12 mouse cellular contexts compared by ENCODE assay signal in the genomic region with DNA sequence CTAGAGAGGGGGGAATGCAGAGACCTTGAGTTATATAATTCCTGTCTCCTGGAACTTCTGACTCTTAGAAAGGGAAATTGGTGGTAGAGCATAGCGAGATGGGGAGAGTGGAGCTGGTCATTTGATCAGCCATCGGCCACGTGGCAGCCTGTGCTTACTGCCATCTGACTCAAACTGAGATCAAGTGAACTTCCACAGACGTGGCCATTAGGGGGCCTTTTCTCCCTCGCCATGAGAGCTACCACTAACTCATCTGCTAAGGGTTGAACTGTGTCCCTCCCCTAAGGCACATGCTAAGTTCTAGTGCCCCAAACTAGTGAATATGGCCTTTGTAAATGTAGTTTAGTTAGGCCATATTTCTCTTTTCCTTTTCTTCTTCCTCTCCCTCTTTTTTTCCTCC.
DNase-seq lines count a peak whose midpoint lies in the region; ATAC-seq and TF ChIP-seq lines count a peak whose summit lies in the region.
"Had no signal": no experiment of that assay in that cellular context is flagged by ENCODE, and none has a peak within 500 bp of the region (broad histone marks: within the 10 kb centered on the region; RNA-seq: fewer than 3 reads in every experiment).

No protein-coding gene starts in this region.

- in situ Hi-C loops in CH12.LX (cut with MboI; ENCODE audit: low pct_ligation_motif_present, low pct_unique_long_range_greater_than_20kb, low sequenced_read_pairs), result no loop called here

- no peaks in the 10 kb centered on the region for H3K79me2 ChIP-seq in CH12.LX (replicated peaks; ENCODE audit: control insufficient read depth, extremely low read depth, insufficient read depth, poor library complexity, severe bottlenecking)

- no peak for DNase-seq in gastrocnemius, adult 2 months
- no peak for DNase-seq in gastrocnemius, postnatal 25 days
- peak; percentile 42 for DNase-seq in lung, embryonic 14.5 days
- DNase-seq in lung, adult 18-20 months, result no peak
- no peak for DNase-seq in CH12.LX (ENCODE audit: extremely low read depth)
- peak; percentile 40 for DNase-seq in embryo, embryonic 11 days
- no peak for DNase-seq in thymus, postnatal 4 days
- DNase-seq: cerebellum, adult 18-20 months; right cerebral cortex, postnatal 25 days had no signal

- no peaks in the 10 kb centered on the region for H3K27me3 ChIP-seq in lung, embryonic 14.5 days (ENCODE audit: insufficient read depth, low read length)
- no peaks in the 10 kb centered on the region for H3K27me3 ChIP-seq in CH12.LX (replicated peaks)
- H3K27me3 ChIP-seq: lung, embryonic 15.5 days had no signal

- no peak for ATAC-seq in lung, embryonic 14.5 days (ENCODE audit: insufficient read depth)
- ATAC-seq: inflammation-experienced regulatory T-cells, adult 6 months had no signal

- no peak for TF ChIP-seq POLR2A in CH12.LX (IDR thresholded peaks at IDR 0.05; ENCODE audit: low read depth, low read length)

- H3K9me3 ChIP-seq in lung, embryonic 14.5 days (ENCODE audit: low read depth, low read length), result no peaks in the 10 kb centered on the region
- peaks cover 20% of the 10 kb centered on the region for H3K9me3 ChIP-seq in CH12.LX (replicated peaks; ENCODE audit: low read length)
- H3K9me3 ChIP-seq: lung, embryonic 15.5 days; midbrain, embryonic 10.5 days had no signal

- H3K36me3 ChIP-seq in lung, embryonic 14.5 days (ENCODE audit: insufficient read depth), result no peaks in the 10 kb centered on the region
- no peaks in the 10 kb centered on the region for H3K36me3 ChIP-seq in CH12.LX (replicated peaks in 1 of 2; ENCODE audit: control insufficient read depth in 1 of 2, insufficient read depth in 1 of 2, low read length in 1 of 2)
- H3K36me3 ChIP-seq: lung, embryonic 15.5 days; midbrain, embryonic 10.5 days had no signal

- no peak overlapping the region for H3K9ac ChIP-seq in lung, embryonic 14.5 days
- H3K9ac ChIP-seq in CH12.LX (ENCODE audit: insufficient read depth, low read depth), result no peak overlapping the region
- H3K9ac ChIP-seq: lung, embryonic 15.5 days had no signal

- H3K4me3 ChIP-seq in gastrocnemius, adult 2 months, result no peak overlapping the region
- H3K4me3 ChIP-seq in lung, embryonic 14.5 days (ENCODE audit: low read depth, low read length), result no peak overlapping the region
- H3K4me3 ChIP-seq in CH12.LX (replicated peaks in 1 of 3; ENCODE audit: low read depth in 2 of 3, low read length in 2 of 3, poor library complexity in 1 of 3), result no peak overlapping the region
- H3K4me3 ChIP-seq: lung, embryonic 15.5 days; midbrain, embryonic 10.5 days had no signal

- H3K4me1 ChIP-seq in lung, embryonic 14.5 days (ENCODE audit: insufficient read depth), result no peaks in the 10 kb centered on the region
- peaks cover 13 to 29% of the 10 kb centered on the region in 2 experiments for H3K4me1 ChIP-seq in CH12.LX (ENCODE audit: control insufficient read depth in 1 of 2, insufficient read depth in 2 of 2)
- H3K4me1 ChIP-seq: midbrain, embryonic 10.5 days had no signal

- dilution Hi-C loops in CH12.LX (cut with MboI; ENCODE audit: extremely low pct_ligation_motif_present, extremely low pct_unique_long_range_greater_than_20kb, low sequenced_read_pairs), result no loop called here

- intact Hi-C loops in gastrocnemius, adult 2 months (cut with DNase I), result no loop called here

- WGBS in lung, embryonic 14.5 days, result 41% methylated on average over 5 of the region's 5 CpGs

- TF ChIP-seq RAD21 in CH12.LX (IDR thresholded peaks at IDR 0.05; ENCODE audit: low read depth, low read length), result no peak

- no peak overlapping the region for H3K4me2 ChIP-seq in lung, embryonic 14.5 days
- H3K4me2 ChIP-seq in CH12.LX (ENCODE audit: insufficient read depth, low read depth, poor library complexity, severe bottlenecking), result no peak overlapping the region
- H3K4me2 ChIP-seq: lung, embryonic 15.5 days had no signal

- TF ChIP-seq EP300 in CH12.LX (IDR thresholded peaks at IDR 0.05; ENCODE audit: low read length), result no peak

- H3K27ac ChIP-seq in gastrocnemius, adult 2 months, result no peak overlapping the region
- H3K27ac ChIP-seq in lung, embryonic 14.5 days (ENCODE audit: low read depth), result no peak overlapping the region
- no peak overlapping the region for H3K27ac ChIP-seq in CH12.LX (ENCODE audit: insufficient read depth, low read depth)
- H3K27ac ChIP-seq: lung, embryonic 15.5 days; midbrain, embryonic 10.5 days had no signal

- peak; percentile 23; the same call in 1 of the 2 replicates for TF ChIP-seq CTCF in gastrocnemius, adult 2 months (IDR thresholded peaks at IDR 0.05)
- TF ChIP-seq CTCF in lung, embryonic 14.5 days (IDR thresholded peaks at IDR 0.05; ENCODE audit: low read depth), result peak; percentile 30; the same call in 1 of the 2 replicates
- TF ChIP-seq CTCF in CH12.LX (conservative IDR thresholded peaks at IDR 0.05 in 1 of 2, IDR thresholded peaks at IDR 0.05 in 1 of 2; ENCODE audit: low read depth in 2 of 2, low read length in 2 of 2), result no peak

TF ChIP-seq in CH12.LX, 34 proteins besides CTCF, POLR2A, EP300 and RAD21:
- TF ChIP-seq MYC (IDR thresholded peaks at IDR 0.05; ENCODE audit: low read depth, low read length) (0 out of 2 replicates have a peak, but pooled peaks have one; percentile 23), JUND (conservative IDR thresholded peaks at IDR 0.05; ENCODE audit: low read depth, low read length) (no peak), KAT2A (IDR thresholded peaks at IDR 0.05; ENCODE audit: insufficient replicate concordance, low read length) (no peak)

Comparison
In these comparisons a context has a peak if more than half of its experiments do, and no peak if none do; other contexts are left out.
1. DNase-seq: peak in lung, embryonic 14.5 days (single experiment) and embryo, embryonic 11 days (single experiment); none in gastrocnemius, adult 2 months (single experiment), gastrocnemius, postnatal 25 days (single experiment), lung, adult 18-20 months (0 of 2), CH12.LX (single experiment) and thymus, postnatal 4 days (single experiment).
2. CTCF ChIP-seq: peak in gastrocnemius, adult 2 months (single experiment) and lung, embryonic 14.5 days (single experiment); none in CH12.LX (0 of 2).